Mouse (Mus musculus): ENCODE results near the gene Ptpn6. TPM values are rescaled to one million over a fixed set of nuclear protein-coding genes. Genes with fewer than 3 reads are reported as not detected.

The Ptpn6 gene
- polyA plus RNA-seq, 1 experiment from 2014 or later = 20.1 TPM

DNA sequence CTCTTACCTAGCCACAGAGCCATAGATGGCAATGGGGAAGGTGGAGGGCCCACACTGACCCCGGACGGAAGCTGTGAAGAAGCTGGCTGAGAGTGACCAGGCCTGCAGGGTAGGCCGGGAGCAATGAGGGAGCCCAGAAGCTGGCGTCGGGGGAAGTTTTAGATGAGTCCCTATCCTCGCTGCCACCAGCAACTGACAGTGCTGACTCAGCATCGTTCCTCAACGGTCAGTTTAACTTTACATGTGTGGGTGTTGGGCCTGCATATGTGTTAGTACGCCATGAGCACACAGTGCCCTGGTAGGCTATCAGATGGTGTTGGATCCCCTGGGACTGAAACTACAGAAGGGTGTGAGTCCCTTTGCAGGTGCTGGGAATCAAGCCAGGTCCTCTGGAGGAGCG, 14.0 kb downstream of the Ptpn6 start:
- no peak overlapping the region for H3K27ac ChIP-seq (ENCODE audit: low read length)
- H3K4me2 ChIP-seq (ENCODE audit: low read depth, low read length) = no peak overlapping the region
- no peaks in the 10 kb centered on the region; the same call in 1 of the 2 replicates for H3K4me1 ChIP-seq (ENCODE audit: control insufficient read depth, insufficient read depth, low read length)
- H3K27me3 ChIP-seq (ENCODE audit: control insufficient read depth, insufficient read depth, low read length) = no peaks in the 10 kb centered on the region
- H3K36me3 ChIP-seq (ENCODE audit: control insufficient read depth, insufficient read depth, low read length) = no peaks in the 10 kb centered on the region
- no peak overlapping the region for H3K9ac ChIP-seq (ENCODE audit: low read length)
- ATAC-seq (ENCODE audit: insufficient read depth, low FRiP score) = no peak
- 81% methylated on average over 10 of the region's 10 CpGs for WGBS
- no peaks in the 10 kb centered on the region for H3K9me3 ChIP-seq (replicated peaks; ENCODE audit: control insufficient read depth, low read length)
- H3K4me3 ChIP-seq (replicated peaks; ENCODE audit: low read length) = no peak overlapping the region

DNA sequence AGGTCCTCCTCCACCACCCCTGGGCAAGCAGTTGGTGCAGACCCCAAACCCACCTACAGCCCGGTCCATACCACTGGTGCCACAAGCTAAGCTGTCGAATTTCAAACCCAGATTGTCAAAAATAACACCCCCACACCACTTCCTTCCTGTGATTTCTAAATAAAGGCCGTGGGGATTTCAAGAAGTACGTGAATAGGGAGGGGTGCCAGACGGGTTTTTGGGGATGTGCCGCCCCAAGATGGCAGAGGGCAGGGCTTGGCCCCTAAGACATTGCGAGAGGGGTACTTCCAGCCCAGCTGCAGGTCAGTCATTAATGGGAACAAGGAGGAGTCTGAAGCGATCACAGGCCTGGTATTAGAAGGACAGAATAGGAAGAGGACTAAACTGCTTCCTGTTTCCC, 15.0 kb downstream of the Ptpn6 start:
- H3K4me2 ChIP-seq (ENCODE audit: low read depth, low read length) = no peak overlapping the region
- H3K4me3 ChIP-seq (replicated peaks; ENCODE audit: low read length) = no peak overlapping the region
- H3K27me3 ChIP-seq (ENCODE audit: control insufficient read depth, insufficient read depth, low read length) = no peaks in the 10 kb centered on the region
- WGBS = 68% methylated on average over 8 of the region's 8 CpGs
- H3K9me3 ChIP-seq (replicated peaks; ENCODE audit: control insufficient read depth, low read length) = no peaks in the 10 kb centered on the region
- no peaks in the 10 kb centered on the region for H3K36me3 ChIP-seq (ENCODE audit: control insufficient read depth, insufficient read depth, low read length)
- H3K27ac ChIP-seq (ENCODE audit: low read length) = no peak overlapping the region
- H3K9ac ChIP-seq (ENCODE audit: low read length) = no peak overlapping the region
- no peaks in the 10 kb centered on the region; the same call in 1 of the 2 replicates for H3K4me1 ChIP-seq (ENCODE audit: control insufficient read depth, insufficient read depth, low read length)
- ATAC-seq (ENCODE audit: insufficient read depth, low FRiP score) = no peak

GRCm38 (mm10) chr6:124722876-124723473, 15.5 kb downstream of the Ptpn6 start:
- Histone ChIP-seq H3K27me3 (ENCODE audit: control insufficient read depth, insufficient read depth, low read length) (no peaks in the 10 kb centered on the region), H3K4me3 (replicated peaks; ENCODE audit: low read length) (no peak overlapping the region), H3K27ac (ENCODE audit: low read length) (no peak overlapping the region), H3K36me3 (ENCODE audit: control insufficient read depth, insufficient read depth, low read length) (no peaks in the 10 kb centered on the region), H3K4me1 (ENCODE audit: control insufficient read depth, insufficient read depth, low read length) (no peaks in the 10 kb centered on the region; the same call in 1 of the 2 replicates), H3K4me2 (ENCODE audit: low read depth, low read length) (no peak overlapping the region), H3K9me3 (replicated peaks; ENCODE audit: control insufficient read depth, low read length) (no peaks in the 10 kb centered on the region), H3K9ac (ENCODE audit: low read length) (no peak overlapping the region)
- WGBS = 80% methylated on average over 6 of the region's 6 CpGs
- ATAC-seq (ENCODE audit: insufficient read depth, low FRiP score) = no peak

DNA sequence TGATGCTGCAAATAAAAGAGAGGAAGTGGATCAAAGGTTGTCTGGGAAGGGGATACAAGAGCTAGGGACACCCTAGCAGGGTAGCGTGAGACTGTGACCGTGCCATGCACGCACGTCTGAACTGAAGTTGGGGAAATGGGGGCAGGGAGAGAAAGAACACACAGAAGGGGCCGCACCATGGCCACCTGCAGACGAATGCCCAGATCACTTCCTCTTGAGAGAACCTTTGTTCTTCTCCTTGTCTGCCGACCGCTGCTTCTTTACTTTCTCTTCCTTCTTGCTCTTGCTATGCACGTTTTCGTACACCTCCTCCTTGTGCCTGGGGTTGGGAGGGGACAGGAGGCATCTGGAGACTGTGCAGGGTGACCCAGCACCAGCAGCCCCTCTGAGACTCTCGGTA, 17.6 kb downstream of the Ptpn6 start:
- ATAC-seq (ENCODE audit: insufficient read depth, low FRiP score) = no peak
- peak overlapping the region; percentile 86 for H3K9ac ChIP-seq (ENCODE audit: low read length)
- H3K27ac ChIP-seq (ENCODE audit: low read length) = peak overlapping the region; percentile 38
- H3K9me3 ChIP-seq (replicated peaks; ENCODE audit: control insufficient read depth, low read length) = no peaks in the 10 kb centered on the region
- WGBS = 63% methylated on average over 11 of the region's 11 CpGs
- H3K4me2 ChIP-seq (ENCODE audit: low read depth, low read length) = peak overlapping the region; percentile 62
- H3K4me3 ChIP-seq (replicated peaks; ENCODE audit: low read length) = 0 out of 2 replicates have a peak overlapping the region, but pooled peaks have one; percentile 1
- H3K4me1 ChIP-seq (ENCODE audit: control insufficient read depth, insufficient read depth, low read length) = peaks cover 6% of the 10 kb centered on the region
- H3K27me3 ChIP-seq (ENCODE audit: control insufficient read depth, insufficient read depth, low read length) = no peaks in the 10 kb centered on the region
- peaks cover 2% of the 10 kb centered on the region; the same call in 1 of the 2 replicates for H3K36me3 ChIP-seq (ENCODE audit: control insufficient read depth, insufficient read depth, low read length)

DNA sequence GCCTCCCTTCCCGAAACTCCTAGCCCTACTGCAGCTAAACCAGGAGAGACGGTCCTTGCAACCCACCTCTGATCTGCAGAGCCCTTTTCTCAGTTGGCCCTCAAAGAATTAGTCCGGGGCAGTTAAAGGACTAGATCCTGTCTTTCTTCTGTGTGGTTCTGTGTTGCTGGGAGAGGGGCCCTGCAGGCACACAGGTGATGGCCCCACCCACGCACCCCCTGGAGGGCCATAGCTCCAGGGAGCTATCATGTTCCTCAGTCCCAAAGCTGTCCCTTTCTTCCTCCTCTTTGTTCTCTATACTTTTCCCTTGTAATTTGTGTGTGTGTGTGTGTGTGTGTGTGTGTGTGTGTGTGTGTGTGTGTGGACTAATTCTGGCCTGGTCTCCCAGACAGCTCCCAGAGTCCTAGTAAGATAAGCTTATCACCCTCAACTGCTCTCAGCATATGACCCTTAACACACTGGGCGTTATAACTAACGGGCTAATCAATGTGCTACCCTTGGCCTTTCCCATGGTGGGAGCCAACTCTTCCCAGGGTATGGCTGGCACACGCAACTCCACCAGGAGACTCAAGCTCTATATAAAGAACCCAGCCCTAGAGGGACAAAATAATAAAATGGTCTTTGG, 19.0 kb downstream of the Ptpn6 start:
- ATAC-seq (ENCODE audit: insufficient read depth, low FRiP score) = peak; percentile 45; the same call in 1 of the 2 replicates
- no peaks in the 10 kb centered on the region for H3K27me3 ChIP-seq (ENCODE audit: control insufficient read depth, insufficient read depth, low read length)
- peak overlapping the region; percentile 62 for H3K4me2 ChIP-seq (ENCODE audit: low read depth, low read length)
- peaks cover 17% of the 10 kb centered on the region for H3K36me3 ChIP-seq (ENCODE audit: control insufficient read depth, insufficient read depth, low read length)
- WGBS = 56% methylated on average over 7 of the region's 7 CpGs
- peak overlapping the region; percentile 96 for H3K27ac ChIP-seq (ENCODE audit: low read length)
- H3K4me3 ChIP-seq (replicated peaks; ENCODE audit: low read length) = peak overlapping the region; percentile 48
- peak overlapping the region; percentile 86 for H3K9ac ChIP-seq (ENCODE audit: low read length)
- H3K9me3 ChIP-seq (replicated peaks; ENCODE audit: control insufficient read depth, low read length) = no peaks in the 10 kb centered on the region
- peaks cover 6% of the 10 kb centered on the region for H3K4me1 ChIP-seq (ENCODE audit: control insufficient read depth, insufficient read depth, low read length)

GRCm38 (mm10) chr6:124718703-124719102, 19.8 kb downstream of the Ptpn6 start:
- peaks cover 18% of the 10 kb centered on the region for H3K36me3 ChIP-seq (ENCODE audit: control insufficient read depth, insufficient read depth, low read length)
- H3K27ac ChIP-seq (ENCODE audit: low read length) = peak overlapping the region; percentile 96
- ATAC-seq (ENCODE audit: insufficient read depth, low FRiP score) = peak; percentile 84
- peak overlapping the region; percentile 86 for H3K9ac ChIP-seq (ENCODE audit: low read length)
- H3K9me3 ChIP-seq (replicated peaks; ENCODE audit: control insufficient read depth, low read length) = no peaks in the 10 kb centered on the region
- H3K4me2 ChIP-seq (ENCODE audit: low read depth, low read length) = peak overlapping the region; percentile 62
- H3K27me3 ChIP-seq (ENCODE audit: control insufficient read depth, insufficient read depth, low read length) = no peaks in the 10 kb centered on the region
- H3K4me1 ChIP-seq (ENCODE audit: control insufficient read depth, insufficient read depth, low read length) = peaks cover 12% of the 10 kb centered on the region
- 49% methylated on average over 16 of the region's 16 CpGs for WGBS
- H3K4me3 ChIP-seq (replicated peaks; ENCODE audit: low read length) = peak overlapping the region; percentile 48

- Histone ChIP-seq H3K27ac (ENCODE audit: low read length) (peak overlapping the region; percentile 96), H3K9me3 (replicated peaks; ENCODE audit: control insufficient read depth, low read length) (no peaks in the 10 kb centered on the region), H3K9ac (ENCODE audit: low read length) (peak overlapping the region; percentile 86), H3K27me3 (ENCODE audit: control insufficient read depth, insufficient read depth, low read length) (no peaks in the 10 kb centered on the region), H3K36me3 (ENCODE audit: control insufficient read depth, insufficient read depth, low read length) (peaks cover 18% of the 10 kb centered on the region), H3K4me3 (replicated peaks; ENCODE audit: low read length) (peak overlapping the region; percentile 48), H3K4me2 (ENCODE audit: low read depth, low read length) (peak overlapping the region; percentile 58), H3K4me1 (ENCODE audit: control insufficient read depth, insufficient read depth, low read length) (peaks cover 18% of the 10 kb centered on the region)
- ATAC-seq (ENCODE audit: insufficient read depth, low FRiP score) = no peak
- 50% methylated on average over 13 of the region's 13 CpGs for WGBS
These were observed 20.5 kb downstream of the Ptpn6 start for GRCm38 (mm10) chr6:124717968-124718367.

- Histone ChIP-seq H3K4me3 (replicated peaks; ENCODE audit: low read length) (peak overlapping the region; percentile 48), H3K36me3 (ENCODE audit: control insufficient read depth, insufficient read depth, low read length) (peaks cover 18% of the 10 kb centered on the region), H3K9me3 (replicated peaks; ENCODE audit: control insufficient read depth, low read length) (no peaks in the 10 kb centered on the region), H3K27ac (ENCODE audit: low read length) (peak overlapping the region; percentile 96), H3K27me3 (ENCODE audit: control insufficient read depth, insufficient read depth, low read length) (no peaks in the 10 kb centered on the region), H3K4me2 (ENCODE audit: low read depth, low read length) (peak overlapping the region; percentile 58), H3K9ac (ENCODE audit: low read length) (peak overlapping the region; percentile 86), H3K4me1 (ENCODE audit: control insufficient read depth, insufficient read depth, low read length) (peaks cover 18% of the 10 kb centered on the region)
- WGBS = 52% methylated on average over 20 of the region's 20 CpGs
- ATAC-seq (ENCODE audit: insufficient read depth, low FRiP score) = no peak
These were observed 21.5 kb downstream of the Ptpn6 start for GRCm38 (mm10) chr6:124716864-124717490.

DNA sequence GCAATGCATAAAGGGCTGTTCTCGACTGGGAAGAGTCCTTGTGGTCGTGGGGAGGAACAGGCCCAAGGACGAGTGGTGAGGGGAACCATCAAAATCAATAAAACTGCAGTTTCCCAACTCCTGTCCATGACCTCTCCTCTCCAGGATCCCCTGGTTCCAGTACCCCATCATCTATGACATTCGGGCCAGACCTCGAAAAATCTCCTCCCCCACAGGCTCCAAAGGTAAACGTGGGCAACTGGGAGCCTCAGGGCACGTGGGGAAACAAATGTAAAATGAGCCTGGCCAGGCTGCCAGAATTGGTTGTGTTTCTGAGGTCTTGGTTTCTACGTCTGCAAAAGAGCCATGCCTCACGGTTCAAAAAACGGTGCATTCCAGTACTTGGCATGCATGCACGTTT, 25.6 kb downstream of the Ptpn6 start:
- H3K9me3 ChIP-seq (replicated peaks; ENCODE audit: control insufficient read depth, low read length) = no peaks in the 10 kb centered on the region
- no peak for ATAC-seq (ENCODE audit: insufficient read depth, low FRiP score)
- H3K27me3 ChIP-seq (ENCODE audit: control insufficient read depth, insufficient read depth, low read length) = no peaks in the 10 kb centered on the region
- H3K36me3 ChIP-seq (ENCODE audit: control insufficient read depth, insufficient read depth, low read length) = peaks cover 22% of the 10 kb centered on the region
- H3K4me1 ChIP-seq (ENCODE audit: control insufficient read depth, insufficient read depth, low read length) = peaks cover 26% of the 10 kb centered on the region
- H3K9ac ChIP-seq (ENCODE audit: low read length) = peak overlapping the region; percentile 89
- H3K4me3 ChIP-seq (replicated peaks; ENCODE audit: low read length) = peak overlapping the region; percentile 93
- WGBS = 11% methylated on average over 11 of the region's 11 CpGs
- H3K27ac ChIP-seq (ENCODE audit: low read length) = peak overlapping the region; percentile 88
- H3K4me2 ChIP-seq (ENCODE audit: low read depth, low read length) = peak overlapping the region; percentile 93
